Mouse (Mus musculus) olfactory bulb, adult 2 months (tissue): ENCODE data around the gene Ccm2. TPM values are rescaled to one million over a fixed set of nuclear protein-coding genes. Genes with fewer than 3 reads are reported as not detected.

Experiments used
- H3K27ac ChIP-seq: fragments of 200-500 bp; 2 replicates; pipeline ENCODE4 v1.5.1; 2012; ENCODE audit warnings: low read depth, low read length; ENCODE audit not compliant: insufficient read depth
- H3K4me1 ChIP-seq: fragments of 200-500 bp; 2 replicates; pipeline ENCODE4 v1.6.1; 2012; ENCODE audit warnings: low read length; ENCODE audit not compliant: control insufficient read depth, insufficient read depth
- H3K4me3 ChIP-seq: fragments of 200-500 bp; 2 replicates; pipeline ENCODE4 v1.5.1; 2012; ENCODE audit warnings: mild to moderate bottlenecking, low read depth, low read length, moderate library complexity; ENCODE audit not compliant: insufficient read depth
- CTCF ChIP-seq: fragments of 200-500 bp; IDR thresholded peaks from 2 replicates; pipeline ENCODE4 v1.5.1; 2012; ENCODE audit warnings: low read depth, mild to moderate bottlenecking, low read length, moderate library complexity; ENCODE audit not compliant: insufficient read depth
- POLR2A ChIP-seq: fragments of 200-500 bp; IDR thresholded peaks from 2 replicates; pipeline ENCODE4 v1.6.1; 2012; ENCODE audit warnings: mild to moderate bottlenecking, low read depth, low read length, moderate library complexity; ENCODE audit not compliant: insufficient read depth
- WGBS: fragments of 180-500 bp; shearing (Covaris S2); methylation state at CpG from one replicate; pipeline ENCODE4 v1.1.7; 2018; 5-methylcytosine and 5-hydroxymethylcytosine counted together
- polyA plus RNA-seq: library from polyadenylated mRNA; stranded (reverse); fragments of >200 nt; gene quantifications from 2 replicates; pipeline ENCODE4 v1.2.4, GENCODE M21; 2012; ENCODE audit warnings: low replicate concordance; ENCODE audit not compliant: missing spikeins, insufficient read depth, insufficient read length

Ccm2 gene
- not detected in 2 replicates for polyA plus RNA-seq

GRCm38 (mm10) chr11:6546205-6547013, at the start of gene Ccm2:
Gene Ccm2 (plus strand): TSS chr11:6546887.
- 0 out of 2 replicates have a peak, but pooled peaks cover 2% of the 10 kb centered on the region for H3K4me1 ChIP-seq
- peak within 1 kb of the TSS; percentile 79 for H3K27ac ChIP-seq
- WGBS = under 1% methylated on average over 51 of the region's 57 CpGs
- TF ChIP-seq POLR2A (peak; percentile 47), CTCF (no peak)
- peak within 1 kb of the TSS; percentile 92 for H3K4me3 ChIP-seq

DNA sequence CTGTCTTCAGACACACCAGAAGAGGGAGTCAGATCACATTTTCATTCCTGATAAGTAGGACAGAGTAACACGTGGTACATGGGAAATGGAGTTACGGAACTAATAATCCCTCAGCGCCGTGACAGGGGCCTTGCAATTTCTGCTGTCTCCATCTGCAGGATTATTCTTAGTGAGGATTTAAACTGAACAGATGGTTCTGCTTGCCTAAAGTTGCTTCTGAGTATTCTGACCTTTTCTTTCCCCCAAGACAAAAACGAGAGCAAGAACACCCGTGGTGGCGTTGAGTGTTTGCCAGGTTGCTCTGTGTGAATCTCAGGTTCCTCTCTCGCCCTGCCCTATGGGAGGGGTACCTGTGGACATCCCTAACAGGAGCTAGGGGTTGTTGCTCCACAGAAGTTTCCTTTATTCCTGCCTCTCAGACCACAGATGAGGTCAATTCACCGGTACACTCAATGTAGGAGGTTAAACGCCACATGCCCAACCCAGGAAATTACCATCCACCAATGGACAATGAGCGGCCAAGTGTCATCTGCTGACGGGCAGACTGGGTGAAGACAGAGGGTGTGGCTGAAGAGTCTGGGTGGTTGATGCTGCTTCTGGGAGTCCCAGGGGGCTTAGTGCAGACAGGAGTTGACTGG, 49.3 kb upstream of the Ccm2 start:
- Histone ChIP-seq H3K27ac (no peak overlapping the region), H3K4me3 (no peak overlapping the region), H3K4me1 (no peaks in the 10 kb centered on the region)
- 65% methylated on average over 12 of the region's 12 CpGs for WGBS
- TF ChIP-seq CTCF (no peak), POLR2A (no peak)

DNA sequence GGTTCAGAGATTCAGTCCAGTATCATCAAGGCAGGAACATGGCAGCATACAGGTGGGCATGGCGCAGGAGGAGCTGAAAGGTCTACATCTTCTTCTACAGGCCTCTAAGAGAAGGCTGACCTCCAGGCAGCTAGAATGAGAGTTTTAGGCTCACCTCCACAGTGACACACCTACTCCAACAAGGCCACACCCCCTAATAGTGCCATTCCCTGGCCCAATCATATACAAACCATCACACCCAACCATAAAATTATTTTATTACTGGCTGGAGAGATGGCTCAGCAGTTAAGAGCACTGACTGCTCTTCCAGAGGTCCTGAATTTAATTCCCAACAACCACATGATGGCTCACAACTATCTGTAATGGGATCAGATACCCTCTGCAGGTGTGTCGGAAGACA, 44.2 kb upstream of the Ccm2 start:
- H3K4me1 ChIP-seq = no peaks in the 10 kb centered on the region
- WGBS = 98% methylated on average over 2 of the region's 2 CpGs
- H3K4me3 ChIP-seq = no peak overlapping the region
- no peak overlapping the region for H3K27ac ChIP-seq
- TF ChIP-seq POLR2A = no peak
- TF ChIP-seq CTCF = no peak

- WGBS = 69% methylated on average over 3 of the region's 3 CpGs
- TF ChIP-seq POLR2A (no peak), CTCF (no peak)
- no peak overlapping the region for H3K27ac ChIP-seq
- no peak overlapping the region for H3K4me3 ChIP-seq
- H3K4me1 ChIP-seq = no peaks in the 10 kb centered on the region
These were observed 42.5 kb upstream of the Ccm2 start for GRCm38 (mm10) chr11:6504226-6504625.

- Histone ChIP-seq H3K4me3 (no peak overlapping the region), H3K27ac (no peak overlapping the region), H3K4me1 (no peaks in the 10 kb centered on the region)
- TF ChIP-seq POLR2A = no peak
- TF ChIP-seq CTCF = no peak
- WGBS = 77% methylated on average over 6 of the region's 6 CpGs
These were observed 42.0 kb upstream of the Ccm2 start for GRCm38 (mm10) chr11:6504689-6505088.

DNA sequence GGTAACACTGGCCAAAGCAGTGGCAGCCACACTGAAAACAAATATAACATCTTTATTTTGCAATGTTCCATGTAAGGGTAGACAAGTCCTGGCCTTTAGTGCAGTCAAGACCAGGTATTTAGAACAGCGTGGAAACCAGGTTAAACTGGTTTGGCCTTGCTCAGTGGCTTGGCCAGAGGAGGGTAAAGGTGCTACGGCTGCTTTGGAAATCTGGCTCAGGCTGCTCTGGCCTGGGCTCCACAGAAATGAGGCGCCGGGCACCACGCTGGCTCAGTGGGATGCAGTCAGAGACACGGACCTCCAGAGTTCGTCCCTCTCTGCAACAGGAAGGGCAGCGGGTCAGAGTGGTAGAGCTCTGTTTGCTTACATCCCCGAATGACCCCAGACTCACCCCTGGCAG, 40.2 kb upstream of the Ccm2 start:
- WGBS = 89% methylated on average over 9 of the region's 9 CpGs
- no peak overlapping the region for H3K27ac ChIP-seq

DNA sequence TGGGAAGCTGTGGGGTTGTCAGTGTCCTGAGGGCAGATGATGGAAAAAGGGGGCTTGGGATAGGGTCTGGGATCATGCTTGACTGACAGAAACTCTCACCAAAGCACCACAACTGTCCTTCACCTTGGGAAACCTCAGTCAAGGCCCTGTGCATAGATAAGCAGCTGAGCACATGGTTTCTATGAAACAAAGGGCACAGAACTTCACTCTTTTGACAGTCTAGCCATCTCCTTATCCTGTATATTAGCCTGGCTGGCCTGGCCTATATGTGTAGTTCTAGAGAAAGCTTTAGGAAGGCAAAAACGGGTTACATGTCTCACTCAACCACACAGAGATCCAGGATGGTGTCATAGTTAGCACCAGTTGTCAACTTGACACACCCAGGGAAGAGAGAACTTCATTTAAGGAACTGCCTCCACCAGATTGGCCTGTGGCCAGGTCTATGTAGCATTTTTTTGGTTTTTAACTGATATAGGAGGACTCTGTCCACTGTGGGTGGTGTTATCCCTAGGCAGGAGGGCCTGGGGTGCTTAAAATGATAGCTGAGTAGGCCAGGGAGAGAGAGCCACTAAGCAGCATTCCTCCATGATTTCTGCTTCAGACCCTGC, 38.3 kb upstream of the Ccm2 start:
- Histone ChIP-seq H3K4me3 (no peak overlapping the region), H3K27ac (no peak overlapping the region), H3K4me1 (no peaks in the 10 kb centered on the region)
- WGBS = 61% methylated on average over 1 of the region's 1 CpGs
- TF ChIP-seq CTCF (no peak), POLR2A (no peak)

More for the DNA sequence above, 40.2 kb upstream of the Ccm2 start:
- H3K4me1 ChIP-seq = no peaks in the 10 kb centered on the region
- no peak overlapping the region for H3K4me3 ChIP-seq
- TF ChIP-seq POLR2A (no peak), CTCF (no peak)

DNA sequence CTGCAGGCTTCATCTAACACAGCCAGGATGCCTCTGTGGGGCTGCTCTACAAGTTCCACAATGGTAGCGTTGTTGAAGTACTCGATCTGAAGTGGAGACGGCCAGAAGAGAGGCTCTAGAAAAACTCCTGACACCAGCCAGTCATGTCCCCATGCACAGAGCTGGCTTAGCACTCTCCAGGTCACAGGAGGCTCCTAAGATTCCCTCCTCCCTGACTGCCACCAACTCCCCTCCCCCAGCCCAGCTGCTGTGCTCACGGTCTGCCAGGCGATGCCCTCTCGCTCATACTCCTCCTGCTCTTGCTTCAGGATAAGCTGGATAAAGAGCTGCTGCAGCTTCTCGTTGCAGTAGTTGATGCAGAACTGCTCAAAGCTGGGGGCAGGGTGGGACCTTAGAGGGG, 31.9 kb upstream of the Ccm2 start:
- 42% methylated on average over 7 of the region's 7 CpGs for WGBS
- Histone ChIP-seq H3K4me1 (0 out of 2 replicates have a peak, but pooled peaks cover 5% of the 10 kb centered on the region), H3K27ac (no peak overlapping the region), H3K4me3 (no peak overlapping the region)
- no peak for TF ChIP-seq CTCF
- no peak for TF ChIP-seq POLR2A
